Mouse (Mus musculus): ENCODE data around the gene Churc1. TPM values are rescaled to one million over a fixed set of nuclear protein-coding genes. Genes with fewer than 3 reads are reported as not detected.
"Not testable (repeated sequence)": the region's sequence is repeated elsewhere in the genome, so short reads cannot be mapped to it uniquely, and the experiment has no call there.

The Churc1 gene
- polyA plus RNA-seq, 1 experiment from 2014 or later = 199 TPM

GRCm38 (mm10) chr12:76780639-76781468 lies 15.5 kb downstream of the Churc1 start:
- H3K4me3 ChIP-seq (ENCODE audit: low read length) = no peak overlapping the region
- 0 out of 2 replicates have a peak, but pooled peaks cover 3% of the 10 kb centered on the region for H3K9me3 ChIP-seq (replicated peaks; ENCODE audit: control insufficient read depth, low read length)
- WGBS = 77% methylated on average over 12 of the region's 12 CpGs

GRCm38 (mm10) chr12:76784056-76784619 lies 18.8 kb downstream of the Churc1 start:
- no peak overlapping the region for H3K4me3 ChIP-seq (ENCODE audit: low read length)
- peaks cover 16% of the 10 kb centered on the region for H3K4me1 ChIP-seq (ENCODE audit: control insufficient read depth, insufficient read depth, low read length)
- no peaks in the 10 kb centered on the region for H3K9me3 ChIP-seq (replicated peaks; ENCODE audit: control insufficient read depth, low read length)
- no peaks in the 10 kb centered on the region for H3K27me3 ChIP-seq (ENCODE audit: control insufficient read depth, insufficient read depth, low read length)
- 40% methylated on average over 10 of the region's 10 CpGs for WGBS
- H3K27ac ChIP-seq (ENCODE audit: low read length) = peak overlapping the region; percentile 2
- H3K36me3 ChIP-seq (ENCODE audit: control insufficient read depth, insufficient read depth) = no peaks in the 10 kb centered on the region
- no peak for ATAC-seq (replicated peaks; ENCODE audit: extremely low read depth, insufficient read depth, low FRiP score)
- no peak overlapping the region for H3K4me2 ChIP-seq (ENCODE audit: low read depth, low read length)
- no peak overlapping the region for H3K9ac ChIP-seq (ENCODE audit: low read length)

More at GRCm38 (mm10) chr12:76780639-76781468, 15.5 kb downstream of the Churc1 start:
- Histone ChIP-seq H3K4me1 (ENCODE audit: control insufficient read depth, insufficient read depth, low read length) (peaks cover 11% of the 10 kb centered on the region), H3K9ac (ENCODE audit: low read length) (no peak overlapping the region), H3K27me3 (ENCODE audit: control insufficient read depth, insufficient read depth, low read length) (no peaks in the 10 kb centered on the region), H3K4me2 (ENCODE audit: low read depth, low read length) (no peak overlapping the region), H3K36me3 (ENCODE audit: control insufficient read depth, insufficient read depth) (peaks cover 9% of the 10 kb centered on the region), H3K27ac (ENCODE audit: low read length) (peak overlapping the region; percentile 23; the same call in 1 of the 2 replicates)
- no peak for ATAC-seq (replicated peaks; ENCODE audit: extremely low read depth, insufficient read depth, low FRiP score)

DNA sequence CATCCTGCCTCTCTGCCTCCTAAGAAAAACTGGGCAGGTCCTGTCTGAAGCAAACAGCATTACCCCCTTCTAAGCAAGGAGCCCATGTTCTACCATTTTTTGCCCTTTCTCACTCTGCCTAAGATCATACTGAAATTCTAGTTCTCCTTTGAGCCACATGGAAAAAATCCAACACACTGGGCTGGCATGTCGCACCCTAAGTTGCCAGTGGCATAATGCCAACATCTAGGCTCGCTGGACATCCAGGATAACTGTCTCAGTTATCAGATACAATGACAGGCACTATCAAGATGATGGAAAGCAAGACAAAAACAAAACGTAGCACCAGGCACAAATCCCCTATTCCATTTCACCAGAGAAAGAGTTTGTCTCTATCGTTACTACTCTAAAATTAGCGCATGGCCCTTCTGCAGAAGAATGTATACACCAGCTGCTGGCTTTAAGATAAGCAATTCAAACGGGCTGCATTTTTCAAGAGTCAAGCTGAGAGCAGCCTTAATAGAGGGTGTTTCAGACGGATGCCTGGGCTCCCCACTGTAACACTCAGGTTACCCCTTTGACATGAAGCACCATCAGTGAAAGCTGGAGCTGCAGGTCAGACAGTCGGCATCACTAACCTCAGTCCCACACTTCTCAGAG lies 25.2 kb downstream of the Churc1 start:
- H3K27me3 ChIP-seq (ENCODE audit: control insufficient read depth, insufficient read depth, low read length) = no peaks in the 10 kb centered on the region
- H3K27ac ChIP-seq (ENCODE audit: low read length) = peak overlapping the region; percentile 90
- H3K4me2 ChIP-seq (ENCODE audit: low read depth, low read length) = peak overlapping the region; percentile 52
- peaks cover 23% of the 10 kb centered on the region for H3K4me1 ChIP-seq (ENCODE audit: control insufficient read depth, insufficient read depth, low read length)
- H3K4me3 ChIP-seq (ENCODE audit: low read length) = no peak overlapping the region
- H3K36me3 ChIP-seq (ENCODE audit: control insufficient read depth, insufficient read depth) = no peaks in the 10 kb centered on the region
- peak; percentile 85 for ATAC-seq (replicated peaks; ENCODE audit: extremely low read depth, insufficient read depth, low FRiP score)
- WGBS = 10% methylated on average over 8 of the region's 8 CpGs
- no peaks in the 10 kb centered on the region for H3K9me3 ChIP-seq (replicated peaks; ENCODE audit: control insufficient read depth, low read length)
- peak overlapping the region; percentile 34 for H3K9ac ChIP-seq (ENCODE audit: low read length)

DNA sequence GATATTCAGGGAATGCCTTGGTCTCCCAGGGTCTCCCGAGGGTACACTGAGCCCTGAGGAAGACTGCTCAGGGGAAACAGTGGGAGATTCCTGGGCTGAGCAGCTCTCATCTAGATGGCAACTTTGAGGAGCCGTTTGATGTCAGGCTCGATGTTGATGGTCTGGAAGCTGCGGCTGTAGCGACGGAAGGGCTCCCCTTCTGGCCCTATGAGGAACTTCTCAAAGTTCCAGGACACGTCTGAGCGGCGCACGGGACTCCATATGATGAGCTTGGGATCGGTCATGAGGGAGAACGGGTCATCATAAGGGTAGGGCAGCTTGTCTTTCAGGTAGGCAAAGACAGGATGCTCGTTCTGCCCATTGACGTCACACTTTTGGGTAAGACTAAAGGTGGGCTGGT lies 27.2 kb downstream of the Churc1 start:
- not testable (repeated sequence) for H3K27ac ChIP-seq (ENCODE audit: low read length); H3K4me2 ChIP-seq (ENCODE audit: low read depth, low read length); H3K9ac ChIP-seq (ENCODE audit: low read length); H3K36me3 ChIP-seq (ENCODE audit: control insufficient read depth, insufficient read depth); H3K9me3 ChIP-seq (replicated peaks; ENCODE audit: control insufficient read depth, low read length); H3K27me3 ChIP-seq (ENCODE audit: control insufficient read depth, insufficient read depth, low read length); ATAC-seq (replicated peaks; ENCODE audit: extremely low read depth, insufficient read depth, low FRiP score); H3K4me3 ChIP-seq (ENCODE audit: low read length)
- peaks cover 23% of the 10 kb centered on the region for H3K4me1 ChIP-seq (ENCODE audit: control insufficient read depth, insufficient read depth, low read length)
- WGBS = 45% methylated on average over 14 of the region's 14 CpGs

- Histone ChIP-seq H3K4me3 (ENCODE audit: low read length) (no peak within 1 kb of the TSS), H3K9me3 (replicated peaks; ENCODE audit: control insufficient read depth, low read length) (no peaks in the 10 kb centered on the region), H3K9ac (ENCODE audit: low read length) (no peak within 1 kb of the TSS), H3K27me3 (ENCODE audit: control insufficient read depth, insufficient read depth, low read length) (no peaks in the 10 kb centered on the region), H3K4me1 (ENCODE audit: control insufficient read depth, insufficient read depth, low read length) (peaks cover 10% of the 10 kb centered on the region), H3K4me2 (ENCODE audit: low read depth, low read length) (no peak within 1 kb of the TSS), H3K36me3 (ENCODE audit: control insufficient read depth, insufficient read depth) (no peaks in the 10 kb centered on the region), H3K27ac (ENCODE audit: low read length) (no peak within 1 kb of the TSS)
- WGBS = 85% methylated on average over 5 of the region's 5 CpGs
- ATAC-seq (replicated peaks; ENCODE audit: extremely low read depth, insufficient read depth, low FRiP score) = no peak
Measured at GRCm38 (mm10) chr12:76795350-76795749, 30.0 kb downstream of the Churc1 start, which contains the start of gene Gpx2. Gene Gpx2, minus strand, starts transcription at chr12:76795554.

DNA sequence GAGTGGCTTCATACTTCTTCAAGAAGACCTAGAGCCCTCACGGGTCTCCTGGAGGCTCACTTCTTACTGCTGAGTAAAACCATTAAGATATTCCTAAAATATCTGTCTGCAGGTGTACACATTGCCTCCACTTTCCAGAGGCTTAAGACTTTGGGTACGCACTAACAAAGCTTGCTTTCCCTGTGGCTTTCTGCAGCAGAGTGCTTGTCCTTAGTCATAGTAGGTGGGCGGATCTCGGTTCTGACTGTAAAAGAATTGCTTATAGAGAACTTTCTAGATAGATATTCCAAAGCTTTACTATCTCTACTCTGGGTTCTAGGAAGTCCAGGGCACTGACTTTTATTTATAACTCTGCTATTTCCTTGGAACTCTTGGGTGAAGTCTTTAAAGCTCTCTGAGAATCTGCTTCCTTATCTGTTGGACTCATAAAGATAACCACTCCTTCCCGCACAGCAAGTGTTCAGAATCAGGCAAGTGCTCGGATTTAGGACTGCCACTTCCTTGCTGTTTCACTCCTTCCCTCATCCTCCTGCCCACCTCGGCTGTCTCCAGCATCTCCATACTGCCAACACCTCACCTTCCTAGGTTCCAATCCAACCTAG lies 31.7 kb downstream of the Churc1 start:
- Histone ChIP-seq H3K9ac (ENCODE audit: low read length) (no peak overlapping the region), H3K4me1 (ENCODE audit: control insufficient read depth, insufficient read depth, low read length) (no peaks in the 10 kb centered on the region), H3K4me2 (ENCODE audit: low read depth, low read length) (no peak overlapping the region), H3K27ac (ENCODE audit: low read length) (no peak overlapping the region), H3K27me3 (ENCODE audit: control insufficient read depth, insufficient read depth, low read length) (no peaks in the 10 kb centered on the region), H3K9me3 (replicated peaks; ENCODE audit: control insufficient read depth, low read length) (no peaks in the 10 kb centered on the region), H3K4me3 (ENCODE audit: low read length) (no peak overlapping the region), H3K36me3 (ENCODE audit: control insufficient read depth, insufficient read depth) (no peaks in the 10 kb centered on the region)
- no peak for ATAC-seq (replicated peaks; ENCODE audit: extremely low read depth, insufficient read depth, low FRiP score)
- WGBS = 68% methylated on average over 7 of the region's 7 CpGs

DNA sequence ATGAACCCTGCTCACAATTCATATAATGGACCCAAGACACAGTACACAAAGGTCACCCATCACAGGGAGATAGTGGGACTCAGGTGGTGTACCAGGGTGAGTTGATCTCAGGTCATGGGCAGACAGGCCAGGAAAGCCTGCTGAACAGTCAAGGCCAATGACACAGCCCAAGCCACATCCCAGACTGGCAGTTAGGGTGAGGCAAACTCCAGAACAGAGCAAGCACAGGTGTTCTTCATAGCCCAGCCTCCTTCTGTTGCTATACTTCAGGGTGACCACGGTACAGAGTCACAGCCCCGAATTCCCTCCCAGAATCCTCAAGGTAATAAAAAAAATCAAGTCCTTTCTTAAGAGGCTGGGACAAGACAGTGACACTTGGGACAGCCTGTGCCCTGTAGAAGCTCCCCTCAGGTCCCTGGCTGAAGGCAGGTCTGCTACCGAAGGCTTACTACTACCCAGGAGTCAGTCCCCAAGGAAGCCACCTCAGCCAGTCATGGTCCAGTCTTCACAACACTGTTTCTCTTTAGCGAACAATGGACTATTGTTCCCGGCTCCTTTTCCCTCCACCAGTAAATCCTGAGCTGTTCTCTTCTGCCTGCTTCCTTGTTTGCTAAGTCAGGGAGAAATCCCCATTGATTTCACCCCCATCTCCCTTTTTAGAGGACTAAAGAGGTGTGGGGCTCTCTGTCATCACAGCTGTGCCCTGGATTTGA lies 32.8 kb downstream of the Churc1 start:
- WGBS = 71% methylated on average over 5 of the region's 5 CpGs
- ATAC-seq (replicated peaks; ENCODE audit: extremely low read depth, insufficient read depth, low FRiP score) = no peak
- Histone ChIP-seq H3K4me2 (ENCODE audit: low read depth, low read length) (no peak overlapping the region), H3K27me3 (ENCODE audit: control insufficient read depth, insufficient read depth, low read length) (no peaks in the 10 kb centered on the region), H3K36me3 (ENCODE audit: control insufficient read depth, insufficient read depth) (no peaks in the 10 kb centered on the region), H3K4me3 (ENCODE audit: low read length) (no peak overlapping the region), H3K9me3 (replicated peaks; ENCODE audit: control insufficient read depth, low read length) (no peaks in the 10 kb centered on the region), H3K4me1 (ENCODE audit: control insufficient read depth, insufficient read depth, low read length) (peaks cover 4% of the 10 kb centered on the region; the same call in 1 of the 2 replicates), H3K9ac (ENCODE audit: low read length) (no peak overlapping the region), H3K27ac (ENCODE audit: low read length) (no peak overlapping the region)

DNA sequence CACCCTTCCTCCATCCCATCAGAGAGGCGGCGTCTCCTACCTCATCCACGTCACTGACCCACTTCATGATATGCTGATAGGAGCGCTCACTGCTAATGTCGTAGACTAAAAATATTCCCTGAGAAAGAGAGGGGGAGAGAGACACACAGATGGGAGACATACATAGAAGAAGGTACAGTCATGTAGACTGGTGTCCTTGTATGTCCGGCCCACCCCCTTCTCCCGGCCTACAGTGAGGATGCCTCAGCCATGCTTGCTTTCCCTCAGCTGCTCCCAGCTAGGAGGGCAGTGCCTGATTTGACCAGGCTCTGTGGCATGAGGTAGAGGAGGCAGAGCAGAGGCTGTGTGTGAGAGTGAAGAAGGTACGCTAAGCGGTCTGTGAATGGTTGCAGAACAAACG lies 37.7 kb downstream of the Churc1 start:
- no peak overlapping the region for H3K27ac ChIP-seq (ENCODE audit: low read length)
- H3K27me3 ChIP-seq (ENCODE audit: control insufficient read depth, insufficient read depth, low read length) = no peaks in the 10 kb centered on the region
- no peak overlapping the region for H3K9ac ChIP-seq (ENCODE audit: low read length)
- H3K4me3 ChIP-seq (ENCODE audit: low read length) = no peak overlapping the region
- H3K4me2 ChIP-seq (ENCODE audit: low read depth, low read length) = no peak overlapping the region
- H3K4me1 ChIP-seq (ENCODE audit: control insufficient read depth, insufficient read depth, low read length) = peaks cover 5% of the 10 kb centered on the region; the same call in 1 of the 2 replicates
- ATAC-seq (replicated peaks; ENCODE audit: extremely low read depth, insufficient read depth, low FRiP score) = no peak
- H3K36me3 ChIP-seq (ENCODE audit: control insufficient read depth, insufficient read depth) = no peaks in the 10 kb centered on the region
- no peaks in the 10 kb centered on the region for H3K9me3 ChIP-seq (replicated peaks; ENCODE audit: control insufficient read depth, low read length)
- WGBS = 67% methylated on average over 10 of the region's 10 CpGs
